Mouse (Mus musculus): ENCODE measurements around the gene Arhgap24.

Arhgap24 gene

GRCm38 (mm10) chr5:102742554-102743255 is 261.5 kb downstream of the Arhgap24 start:
- no peak for DNase-seq (ENCODE audit: low spot score in 2 of 2)

GRCm38 (mm10) chr5:102743436-102743835 is 262.2 kb downstream of the Arhgap24 start:
- no peak for DNase-seq (ENCODE audit: low spot score in 2 of 2)

- no peak for DNase-seq (ENCODE audit: low spot score in 2 of 2)
These were observed 262.9 kb downstream of the Arhgap24 start for GRCm38 (mm10) chr5:102744051-102744450.

GRCm38 (mm10) chr5:102748146-102748545 is 267.0 kb downstream of the Arhgap24 start:
- DNase-seq (ENCODE audit: low spot score in 2 of 2) = no peak

- peak; percentile 26 to 35 for DNase-seq (ENCODE audit: low spot score in 2 of 2)
These were observed 267.8 kb downstream of the Arhgap24 start for GRCm38 (mm10) chr5:102749020-102749419.

- no peak for DNase-seq (ENCODE audit: low spot score in 2 of 2)
These were observed 269.5 kb downstream of the Arhgap24 start for GRCm38 (mm10) chr5:102750674-102751073.

GRCm38 (mm10) chr5:102751661-102752307 is 270.6 kb downstream of the Arhgap24 start:
- DNase-seq (ENCODE audit: low spot score in 2 of 2) = no peak

GRCm38 (mm10) chr5:102752308-102752663 is 271.1 kb downstream of the Arhgap24 start:
- no peak for DNase-seq (ENCODE audit: low spot score in 2 of 2)

GRCm38 (mm10) chr5:102757040-102757439 is 275.8 kb downstream of the Arhgap24 start:
- DNase-seq (ENCODE audit: low spot score in 2 of 2) = no peak

- DNase-seq (ENCODE audit: low spot score in 2 of 2) = no peak
These were observed 284.5 kb downstream of the Arhgap24 start for GRCm38 (mm10) chr5:102765694-102766093.

GRCm38 (mm10) chr5:102766311-102767057 is 285.3 kb downstream of the Arhgap24 start:
- DNase-seq (ENCODE audit: low spot score in 2 of 2) = no peak

- DNase-seq (ENCODE audit: low spot score in 2 of 2) = no peak
These were observed 285.9 kb downstream of the Arhgap24 start for GRCm38 (mm10) chr5:102767058-102767444.

GRCm38 (mm10) chr5:102767822-102768221 is 286.6 kb downstream of the Arhgap24 start:
- no peak for DNase-seq (ENCODE audit: low spot score in 2 of 2)

GRCm38 (mm10) chr5:102768385-102769080 is 287.3 kb downstream of the Arhgap24 start:
- peak in 1 of 2 experiments; percentile 11 for DNase-seq (ENCODE audit: low spot score in 2 of 2)

- DNase-seq (ENCODE audit: low spot score in 2 of 2) = no peak
These were observed 289.4 kb downstream of the Arhgap24 start for GRCm38 (mm10) chr5:102770611-102771010.

- DNase-seq (ENCODE audit: low spot score in 2 of 2) = no peak
These were observed 293.3 kb downstream of the Arhgap24 start for GRCm38 (mm10) chr5:102774500-102774899.

GRCm38 (mm10) chr5:102777255-102777654 is 296.1 kb downstream of the Arhgap24 start:
- DNase-seq (ENCODE audit: low spot score in 2 of 2) = no peak

GRCm38 (mm10) chr5:102777852-102778251 is 296.7 kb downstream of the Arhgap24 start:
- DNase-seq (ENCODE audit: low spot score in 2 of 2) = peak; percentile 39

- DNase-seq (ENCODE audit: low spot score in 2 of 2) = no peak
These were observed 297.1 kb downstream of the Arhgap24 start for GRCm38 (mm10) chr5:102778253-102778652.

- DNase-seq (ENCODE audit: low spot score in 2 of 2) = peak; percentile 27 to 42
These were observed 302.4 kb downstream of the Arhgap24 start for GRCm38 (mm10) chr5:102783585-102783984.

GRCm38 (mm10) chr5:102786123-102786522 is 304.9 kb downstream of the Arhgap24 start:
- no peak for DNase-seq (ENCODE audit: low spot score in 2 of 2)

GRCm38 (mm10) chr5:102788437-102788836 is 307.2 kb downstream of the Arhgap24 start:
- no peak for DNase-seq (ENCODE audit: low spot score in 2 of 2)
